ENCODE assay signal across 28 mouse cellular contexts in the genomic region with DNA sequence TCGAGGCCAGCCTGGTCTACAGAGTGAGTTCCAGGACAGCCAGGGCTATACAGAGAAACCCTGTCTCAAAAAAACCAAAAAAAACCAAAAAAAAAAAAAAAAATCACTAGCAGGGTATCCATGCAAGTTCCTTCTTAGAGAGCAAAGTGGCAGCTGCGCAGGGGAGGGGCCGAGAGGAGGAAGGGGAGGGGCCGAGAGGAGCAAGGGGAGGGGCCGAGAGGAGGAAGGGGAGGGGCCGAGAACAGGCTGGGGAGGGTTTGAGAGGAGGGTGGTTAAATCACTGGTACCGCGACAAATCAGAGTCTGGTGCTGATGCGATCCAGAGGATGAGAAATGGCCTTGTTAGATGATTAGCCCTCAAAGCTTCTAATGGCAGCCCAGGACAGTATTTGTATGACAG. TPM values are rescaled to one million over a fixed set of nuclear protein-coding genes. Genes with fewer than 3 reads are reported as not detected.
DNase-seq lines count a peak whose midpoint lies in the region; ATAC-seq and TF ChIP-seq lines count a peak whose summit lies in the region.
"Had no signal": no experiment of that assay in that cellular context is flagged by ENCODE, and none has a peak within 500 bp of the region (broad histone marks: within the 10 kb centered on the region; RNA-seq: fewer than 3 reads in every experiment).

No protein-coding gene starts in this region.

- H3K36me3 ChIP-seq in testis, adult 2 months (ENCODE audit: control insufficient read depth, insufficient read depth, low read length): no peaks in the 10 kb centered on the region
- H3K36me3 ChIP-seq in intestine, postnatal 0 days (ENCODE audit: control insufficient read depth, insufficient read depth): no peaks in the 10 kb centered on the region
- H3K36me3 ChIP-seq: embryonic facial prominence, embryonic 13.5 days; embryonic facial prominence, embryonic 15.5 days; forebrain, embryonic 10.5 days; forebrain, embryonic 12.5 days had no signal

- no peaks in the 10 kb centered on the region for H3K27me3 ChIP-seq in testis, adult 2 months (ENCODE audit: control insufficient read depth, insufficient read depth, low read length)
- no peaks in the 10 kb centered on the region for H3K27me3 ChIP-seq in intestine, postnatal 0 days (replicated peaks; ENCODE audit: control insufficient read depth, insufficient read depth, low read length)
- H3K27me3 ChIP-seq: embryonic facial prominence, embryonic 13.5 days; embryonic facial prominence, embryonic 15.5 days; forebrain, embryonic 12.5 days had no signal

- no peak overlapping the region for H3K27ac ChIP-seq in testis, adult 2 months (ENCODE audit: control insufficient read depth, insufficient read depth, low read depth, low read length)
- no peak overlapping the region for H3K27ac ChIP-seq in intestine, postnatal 0 days (ENCODE audit: low read depth, low read length)
- H3K27ac ChIP-seq: embryonic facial prominence, embryonic 13.5 days; embryonic facial prominence, embryonic 15.5 days; forebrain, embryonic 12.5 days had no signal

- TF ChIP-seq POLR2A in testis, adult 2 months (IDR thresholded peaks at IDR 0.05; ENCODE audit: control insufficient read depth, low read depth, low read length): no peak

- TF ChIP-seq CTCF in testis, adult 2 months (IDR thresholded peaks at IDR 0.05; ENCODE audit: control insufficient read depth, insufficient read depth, insufficient replicate concordance, low read depth, low read length): no peak
- no peak for TF ChIP-seq CTCF in intestine, postnatal 0 days (IDR thresholded peaks at IDR 0.05; ENCODE audit: low read depth)

- no peak overlapping the region for H3K4me2 ChIP-seq in intestine, postnatal 0 days (replicated peaks; ENCODE audit: low read depth)
- H3K4me2 ChIP-seq: embryonic facial prominence, embryonic 13.5 days; embryonic facial prominence, embryonic 15.5 days; forebrain, embryonic 12.5 days had no signal

- ATAC-seq in intestine, postnatal 0 days: no peak
- ATAC-seq in megakaryocyte progenitor cell, adult 5-6 weeks (replicated peaks; ENCODE audit: poor library complexity): no peak
- ATAC-seq: forebrain, embryonic 14.5 days; forebrain, embryonic 16.5 days had no signal

- no peaks in the 10 kb centered on the region for H3K4me1 ChIP-seq in testis, adult 2 months (ENCODE audit: control insufficient read depth, insufficient read depth, low read length)
- no peaks in the 10 kb centered on the region for H3K4me1 ChIP-seq in intestine, postnatal 0 days (replicated peaks; ENCODE audit: control insufficient read depth, insufficient read depth, low read length)
- H3K4me1 ChIP-seq: embryonic facial prominence, embryonic 13.5 days; embryonic facial prominence, embryonic 15.5 days had no signal

- WGBS in intestine, postnatal 0 days: 89% methylated on average over 9 of the region's 9 CpGs

- no peaks in the 10 kb centered on the region for H3K9me3 ChIP-seq in intestine, postnatal 0 days (ENCODE audit: control insufficient read depth)
- H3K9me3 ChIP-seq: embryonic facial prominence, embryonic 13.5 days; embryonic facial prominence, embryonic 15.5 days; forebrain, embryonic 12.5 days had no signal

- no peak overlapping the region for H3K9ac ChIP-seq in intestine, postnatal 0 days (ENCODE audit: low read depth, low read length)
- H3K9ac ChIP-seq: embryonic facial prominence, embryonic 13.5 days; embryonic facial prominence, embryonic 15.5 days; forebrain, embryonic 12.5 days had no signal

- peak overlapping the region; percentile 27; the same call in 1 of the 2 replicates for H3K4me3 ChIP-seq in testis, adult 2 months (ENCODE audit: control insufficient read depth, low read depth, low read length)
- H3K4me3 ChIP-seq in intestine, postnatal 0 days (ENCODE audit: low read depth, low read length): no peak overlapping the region
- H3K4me3 ChIP-seq: embryonic facial prominence, embryonic 13.5 days; embryonic facial prominence, embryonic 15.5 days; erythroblast, embryonic 14.5 days; forebrain, embryonic 10.5 days; forebrain, embryonic 12.5 days had no signal

- DNase-seq in testis, postnatal 10 days (ENCODE audit: low spot score): no peak
- peak; percentile 81 for DNase-seq in ES-CJ7 (ENCODE audit: low read depth, low spot score)
- peak; percentile 84 for DNase-seq in R1 (ENCODE audit: low read depth, low spot score)
- peak; percentile 51 for DNase-seq in testis, postnatal 14 days (ENCODE audit: low spot score)
- DNase-seq in left cerebral cortex, adult 11 months (ENCODE audit: low spot score): no peak
- DNase-seq: adrenal gland, adult 2 months; adrenal gland, postnatal 10 days; adrenal gland, postnatal 25 days; B cell, adult 2 months; cerebellum, adult 11 months; cerebellum, adult 18-20 months; cerebellum, adult 8-10 months; cerebellum, adult 9-11 months; cerebellum, postnatal 14 days; cerebellum, postnatal 36 days; embryo, embryonic 11 days had no signal

RNA-seq across cellular contexts. Expression of gene Slc16a14, which starts 43.2 kb away (rescaled TPM):
- 1.1 and 1.8 TPM in 2 replicates for polyA plus RNA-seq in testis, adult 2 months (2012; rRNA removed)
- polyA plus RNA-seq in intestine, postnatal 0 days (2015; fragmentation: Nextera tagmentation; extraction: Ambion mirVana): 0.04 TPM in 1 of 2 replicates, not detected in the other
- not detected in 2 replicates for total RNA-seq in megakaryocyte progenitor cell, adult 5-6 weeks (2015)
- not detected in 2 replicates for total RNA-seq in megakaryocyte progenitor cell, adult 5-6 weeks (2017)
- total RNA-seq: common myeloid progenitor, adult 5-6 weeks; MEL had no signal
- polyA plus RNA-seq: erythroblast, embryonic 14.5 days had no signal

RNA-seq across cellular contexts. Expression of gene Trip12, which starts 51.4 kb away (rescaled TPM):
- polyA plus RNA-seq in testis, adult 2 months (2012; rRNA removed): 214 and 242 TPM in 2 replicates
- 40.7 and 46.4 TPM in 2 replicates for polyA plus RNA-seq in intestine, postnatal 0 days (2015; fragmentation: Nextera tagmentation; extraction: Ambion mirVana)
- total RNA-seq in megakaryocyte progenitor cell, adult 5-6 weeks (2015): 100 and 112 TPM in 2 replicates
- total RNA-seq in megakaryocyte progenitor cell, adult 5-6 weeks (2017): 189 and 250 TPM in 2 replicates

RNA-seq across cellular contexts. Expression of gene Fbxo36, which starts 52.1 kb away (rescaled TPM):
- 195 and 201 TPM in 2 replicates for polyA plus RNA-seq in testis, adult 2 months (2012; rRNA removed)
- 14.4 and 18.5 TPM in 2 replicates for polyA plus RNA-seq in intestine, postnatal 0 days (2015; fragmentation: Nextera tagmentation; extraction: Ambion mirVana)
- total RNA-seq in megakaryocyte progenitor cell, adult 5-6 weeks (2015): 4.8 and 9.0 TPM in 2 replicates
- total RNA-seq in megakaryocyte progenitor cell, adult 5-6 weeks (2017): 0.84 and 2.0 TPM in 2 replicates

Comparison
In these comparisons a context has a peak if more than half of its experiments do, and no peak if none do; other contexts are left out.
1. DNase-seq: peak in ES-CJ7 (single experiment), R1 (single experiment) and testis, postnatal 14 days (single experiment); none in testis, postnatal 10 days (single experiment) and left cerebral cortex, adult 11 months (single experiment).
2. RNA of gene Fbxo36, which starts 52.1 kb away (polyA plus RNA-seq): 195 to 201 TPM in testis, adult 2 months; 14.4 to 18.5 TPM in intestine, postnatal 0 days; every median in the first group is over 10 times any median in the second.